Mouse (Mus musculus) E14TG2a.4 (cell line): ENCODE results near the gene Gtf2a1l.
A peak's percentile ranks its signal among the peaks of the same experiment; 100 is the strongest.

Experiments
- H3K27me3 ChIP-seq: 2 replicates; pipeline ENCODE4 v1.6.1; 2014; ENCODE audit warnings: low read length, control low read depth; ENCODE audit not compliant: insufficient read depth
- H3K36me3 ChIP-seq: 2 replicates; pipeline ENCODE4 v1.6.1; 2014; ENCODE audit warnings: low read length, control low read depth; ENCODE audit not compliant: insufficient read depth
- H3K4me1 ChIP-seq: replicated peaks from 2 replicates; pipeline ENCODE4 v1.6.1; 2014; ENCODE audit warnings: low read depth, low read length, control low read depth
- H3K4me3 ChIP-seq: replicated peaks from 2 replicates; pipeline ENCODE4 v1.5.1; 2014; ENCODE audit warnings: mild to moderate bottlenecking, low read length
- H3K9me3 ChIP-seq: 2 replicates; pipeline ENCODE4 v1.6.1; 2014; ENCODE audit warnings: low read length, control low read depth
- CTCF ChIP-seq: conservative IDR thresholded peaks from 2 replicates; pipeline ENCODE4 v1.5.1; 2014; ENCODE audit warnings: low read length
- NANOG ChIP-seq: IDR thresholded peaks from 2 replicates; pipeline ENCODE4 v1.6.1; 2014; ENCODE audit warnings: borderline replicate concordance, low read length, mixed read lengths
- POU5F1 ChIP-seq: IDR thresholded peaks from 2 replicates; pipeline ENCODE4 v1.6.1; 2014; ENCODE audit warnings: low read length, borderline replicate concordance

Gtf2a1l gene

DNA sequence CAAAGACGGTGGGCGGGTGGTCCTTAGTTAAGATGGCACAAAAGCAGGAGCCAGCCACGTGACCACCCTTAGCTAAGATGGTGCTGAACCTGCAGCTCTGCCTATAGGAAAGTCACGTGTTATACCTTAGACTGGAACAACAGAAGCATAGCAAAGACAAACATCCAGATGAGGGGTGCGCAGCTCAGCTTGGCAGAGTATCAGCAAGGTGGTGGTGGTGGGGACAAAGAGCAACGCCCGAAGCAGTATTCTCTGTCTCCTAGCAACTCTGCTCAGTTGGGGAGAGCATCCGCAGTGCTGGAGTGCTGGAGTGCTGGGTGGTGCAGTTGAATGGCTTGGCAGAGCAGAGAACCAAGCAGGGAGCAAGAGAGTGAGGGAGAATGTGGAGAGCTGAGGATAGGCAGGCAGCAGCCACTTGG lies 37.8 kb downstream of the Gtf2a1l start:
- H3K9me3 ChIP-seq, result no peaks in the 10 kb centered on the region
- no peaks in the 10 kb centered on the region for H3K27me3 ChIP-seq
- no peak for TF ChIP-seq POU5F1
- no peak for TF ChIP-seq NANOG
- H3K4me1 ChIP-seq, result peaks cover 25% of the 10 kb centered on the region
- peak overlapping the region; percentile 26; the same call in 1 of the 2 replicates for H3K4me3 ChIP-seq
- no peaks in the 10 kb centered on the region for H3K36me3 ChIP-seq

DNA sequence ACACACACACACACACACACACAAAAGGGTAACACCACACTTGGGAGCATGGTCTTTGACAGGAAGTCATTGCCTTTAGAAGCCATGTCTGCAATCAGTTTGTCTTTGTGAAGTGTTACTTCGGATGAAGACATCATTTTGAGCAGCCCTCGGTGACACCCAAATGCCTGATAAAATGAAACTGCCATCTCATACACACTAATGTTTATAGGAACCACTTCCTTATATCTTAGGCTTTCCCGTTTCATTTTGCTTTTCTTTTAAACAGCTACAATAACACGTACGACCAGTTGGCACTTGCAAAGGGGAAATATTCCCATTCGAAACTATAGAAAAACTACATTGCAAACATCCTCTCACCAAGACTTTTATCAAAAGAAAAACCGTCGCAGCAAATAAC lies 81.2 kb downstream of the Gtf2a1l start:
- Histone ChIP-seq H3K4me1 (peaks cover 22% of the 10 kb centered on the region), H3K4me3 (no peak overlapping the region), H3K9me3 (no peaks in the 10 kb centered on the region), H3K36me3 (no peaks in the 10 kb centered on the region), H3K27me3 (peaks cover 39% of the 10 kb centered on the region)
- TF ChIP-seq NANOG (no peak), POU5F1 (no peak), CTCF (no peak)

DNA sequence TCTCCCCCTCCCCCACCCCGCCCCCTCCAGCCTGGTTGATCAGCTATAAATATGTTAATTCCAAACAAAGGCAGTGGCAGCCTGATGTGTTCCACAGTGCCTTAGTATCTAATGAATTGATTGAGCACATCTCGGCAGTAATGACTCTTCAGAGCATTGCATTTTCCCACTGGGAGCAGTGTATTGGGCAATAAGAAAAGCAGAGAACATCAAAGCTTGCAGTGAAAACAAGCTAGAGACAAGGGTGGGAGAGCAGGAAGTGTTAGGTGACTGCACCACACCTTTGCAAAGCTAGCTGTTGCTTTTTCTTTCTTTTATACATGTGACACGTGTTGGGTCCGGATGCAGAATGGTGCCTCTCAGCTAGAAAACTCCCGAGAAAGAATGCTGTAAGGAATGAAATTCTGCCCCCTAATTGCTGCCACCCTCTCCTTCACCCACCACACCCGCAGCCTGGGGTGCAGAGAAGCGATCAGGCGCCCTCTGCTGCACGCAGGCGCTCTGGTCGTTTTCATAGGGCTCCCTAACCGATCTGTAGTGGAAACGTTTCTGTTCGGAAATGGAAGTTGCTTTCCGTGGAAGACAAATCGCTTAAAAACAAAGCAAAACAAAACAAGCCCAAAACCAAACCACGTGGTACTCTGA lies 84.5 kb downstream of the Gtf2a1l start:
- no peaks in the 10 kb centered on the region for H3K36me3 ChIP-seq
- H3K9me3 ChIP-seq, result no peaks in the 10 kb centered on the region
- peaks cover 58% of the 10 kb centered on the region for H3K27me3 ChIP-seq
- TF ChIP-seq POU5F1 (no peak), NANOG (peak; percentile 87)
- peak overlapping the region; percentile 26; the same call in 1 of the 2 replicates for H3K4me3 ChIP-seq
- H3K4me1 ChIP-seq, result peaks cover 41% of the 10 kb centered on the region

DNA sequence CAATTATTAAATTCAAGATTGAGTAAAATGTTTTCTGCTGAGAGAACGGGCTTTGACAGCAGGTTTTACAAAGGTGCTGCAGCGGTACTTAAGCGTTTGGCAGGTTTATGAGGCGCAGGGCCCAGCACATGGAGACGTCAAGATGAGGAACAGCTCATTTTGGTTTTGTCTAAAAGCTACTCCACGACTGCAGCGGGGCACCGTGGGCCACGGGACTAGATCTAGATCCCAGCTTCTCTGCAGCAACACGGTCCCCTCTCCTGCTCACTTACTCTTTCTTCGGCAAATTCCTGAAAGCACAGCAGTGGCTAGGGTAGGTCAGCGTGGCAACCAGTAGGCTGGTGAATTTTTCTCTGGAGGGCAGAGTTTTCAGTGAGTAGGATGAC lies 85.0 kb downstream of the Gtf2a1l start:
- no peak for TF ChIP-seq POU5F1
- no peak for TF ChIP-seq CTCF
- no peak for TF ChIP-seq NANOG
- Histone ChIP-seq H3K27me3 (peaks cover 60% of the 10 kb centered on the region), H3K9me3 (no peaks in the 10 kb centered on the region), H3K36me3 (no peaks in the 10 kb centered on the region), H3K4me1 (peaks cover 41% of the 10 kb centered on the region), H3K4me3 (peak overlapping the region; percentile 26)

DNA sequence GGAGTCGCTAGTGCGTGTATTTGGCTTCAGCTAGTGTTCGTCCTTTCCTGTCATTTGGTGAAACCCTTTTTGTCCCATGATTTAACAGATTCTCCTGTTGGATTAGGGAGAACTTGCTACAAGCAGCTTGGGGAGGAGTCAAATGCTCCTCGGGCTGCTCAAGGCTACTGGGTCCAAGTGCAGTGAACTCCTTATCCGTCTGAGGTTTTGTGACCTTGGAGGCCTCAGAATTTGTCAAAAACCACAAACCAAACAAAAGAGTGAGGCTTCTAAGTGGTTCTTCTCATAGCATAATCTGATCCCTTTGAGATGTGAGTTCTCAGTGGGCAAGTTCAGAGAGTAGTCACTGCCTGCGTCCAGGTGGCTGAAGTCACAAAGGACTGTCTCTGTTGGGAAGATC lies 87.3 kb downstream of the Gtf2a1l start:
- H3K9me3 ChIP-seq, result no peaks in the 10 kb centered on the region
- TF ChIP-seq POU5F1 (no peak), CTCF (no peak), NANOG (no peak)
- peaks cover 41% of the 10 kb centered on the region for H3K4me1 ChIP-seq
- H3K27me3 ChIP-seq, result peaks cover 59% of the 10 kb centered on the region
- H3K4me3 ChIP-seq, result no peak overlapping the region
- H3K36me3 ChIP-seq, result no peaks in the 10 kb centered on the region

DNA sequence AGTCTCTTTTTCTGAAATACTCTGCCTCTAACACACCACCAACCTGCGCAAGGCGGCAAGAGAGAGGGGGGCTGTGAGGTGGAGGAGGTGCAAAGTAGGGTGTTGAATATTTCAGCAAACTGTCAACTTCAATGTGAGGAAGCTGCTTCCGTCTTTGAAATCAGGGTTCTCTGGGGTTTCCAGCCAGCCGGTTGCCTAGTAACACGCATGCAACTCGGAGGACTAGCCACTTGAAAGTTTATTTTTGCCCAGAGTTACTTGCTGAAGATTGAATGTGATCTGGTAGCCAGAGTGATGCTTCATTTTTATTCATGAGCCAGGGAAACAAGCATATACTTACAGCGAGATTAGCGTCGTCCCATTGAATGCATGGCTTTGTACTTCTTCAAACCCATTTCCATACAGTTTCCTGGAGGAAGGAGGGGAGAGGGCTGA lies 89.6 kb downstream of the Gtf2a1l start:
- Histone ChIP-seq H3K36me3 (no peaks in the 10 kb centered on the region), H3K4me3 (no peak overlapping the region), H3K9me3 (no peaks in the 10 kb centered on the region), H3K4me1 (peaks cover 34% of the 10 kb centered on the region), H3K27me3 (peaks cover 56% of the 10 kb centered on the region)
- TF ChIP-seq CTCF (no peak), POU5F1 (no peak), NANOG (no peak)

DNA sequence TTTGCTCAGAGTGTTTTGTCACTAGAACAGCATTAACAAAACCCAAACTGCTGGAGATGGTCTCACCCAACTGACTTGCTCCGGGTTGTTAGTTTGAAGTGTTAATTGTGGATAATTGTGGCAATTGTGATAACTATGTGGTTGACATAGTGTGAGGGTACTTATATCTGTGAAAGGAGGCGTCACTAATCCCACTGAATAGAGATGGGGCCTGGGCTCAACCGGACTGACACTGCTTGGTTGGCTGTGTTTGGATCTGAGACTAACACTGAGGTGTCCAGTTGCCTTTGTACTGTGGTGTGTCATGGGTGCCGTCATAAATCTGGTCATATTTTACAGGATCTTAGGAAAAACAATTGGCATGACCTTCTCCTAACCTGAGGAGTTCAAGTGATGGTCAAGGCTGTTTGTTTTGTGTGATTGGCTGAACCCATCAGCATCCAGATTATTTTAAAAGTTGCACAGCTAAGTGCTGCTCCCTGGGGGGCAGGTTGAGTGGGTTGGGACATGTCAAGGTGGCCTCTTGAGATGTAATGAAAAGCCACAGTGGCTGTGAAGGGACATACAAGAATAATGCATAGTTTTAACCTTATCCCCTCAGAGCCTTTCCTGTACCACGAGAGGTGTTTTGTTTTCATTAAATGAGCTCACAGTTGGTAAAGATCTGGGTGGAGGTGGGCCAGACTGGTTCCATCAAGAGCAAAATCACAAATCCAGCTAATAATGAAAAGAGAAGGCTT lies 95.1 kb downstream of the Gtf2a1l start:
- Histone ChIP-seq H3K27me3 (peaks cover 19% of the 10 kb centered on the region), H3K4me3 (no peak overlapping the region)

DNA sequence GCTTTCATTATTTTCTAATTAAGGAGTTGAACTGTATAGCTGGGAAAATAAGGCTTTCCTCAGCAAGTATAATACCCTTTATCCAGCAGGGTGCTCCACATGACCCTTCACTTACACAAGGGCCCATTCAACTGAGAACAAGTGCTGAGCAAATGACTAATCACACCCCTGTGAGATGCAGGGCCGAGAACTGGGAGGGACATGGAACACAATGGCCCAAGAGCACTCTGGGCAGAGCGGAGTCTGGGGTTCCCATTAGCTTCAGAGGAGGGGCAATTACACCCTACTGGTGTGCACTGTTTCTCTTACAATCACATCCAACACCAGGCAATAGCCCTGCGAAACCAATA lies 95.7 kb downstream of the Gtf2a1l start:
- TF ChIP-seq CTCF, result no peak
- TF ChIP-seq POU5F1, result no peak
- TF ChIP-seq NANOG, result peak; percentile 91
- H3K9me3 ChIP-seq, result no peaks in the 10 kb centered on the region
- H3K4me3 ChIP-seq, result no peak overlapping the region
- H3K36me3 ChIP-seq, result no peaks in the 10 kb centered on the region
- peaks cover 25% of the 10 kb centered on the region for H3K4me1 ChIP-seq
- H3K27me3 ChIP-seq, result peaks cover 17% of the 10 kb centered on the region

More for the DNA sequence above, 95.1 kb downstream of the Gtf2a1l start:
- no peak for TF ChIP-seq CTCF
- TF ChIP-seq NANOG, result peak; percentile 31
- no peak for TF ChIP-seq POU5F1
- H3K36me3 ChIP-seq, result no peaks in the 10 kb centered on the region
- H3K9me3 ChIP-seq, result no peaks in the 10 kb centered on the region
- peaks cover 25% of the 10 kb centered on the region for H3K4me1 ChIP-seq
